Mouse (Mus musculus): Measurements from ENCODE around the gene Xxylt1.

Gene Xxylt1

GRCm38 (mm10) chr16:30959692-30960091, 121.5 kb downstream of the Xxylt1 start:
- DNase-seq (ENCODE audit: inconsistent ontology term) = no peak

GRCm38 (mm10) chr16:30956141-30956540, 125.1 kb downstream of the Xxylt1 start:
- DNase-seq (ENCODE audit: inconsistent ontology term) = peak; percentile 47

GRCm38 (mm10) chr16:30948636-30949035, 132.6 kb downstream of the Xxylt1 start:
- DNase-seq (ENCODE audit: inconsistent ontology term) = no peak

GRCm38 (mm10) chr16:30948216-30948615, 133.0 kb downstream of the Xxylt1 start:
- DNase-seq (ENCODE audit: inconsistent ontology term) = no peak

- DNase-seq (ENCODE audit: inconsistent ontology term) = no peak
Observed at GRCm38 (mm10) chr16:30944886-30945285, 136.3 kb downstream of the Xxylt1 start.

- no peak for DNase-seq (ENCODE audit: inconsistent ontology term)
Observed at GRCm38 (mm10) chr16:30943919-30944318, 137.3 kb downstream of the Xxylt1 start.

- DNase-seq (ENCODE audit: inconsistent ontology term) = no peak
Observed at GRCm38 (mm10) chr16:30940699-30941098, 140.5 kb downstream of the Xxylt1 start.

GRCm38 (mm10) chr16:30939903-30940302, 141.3 kb downstream of the Xxylt1 start:
- DNase-seq (ENCODE audit: inconsistent ontology term) = peak; percentile 75

GRCm38 (mm10) chr16:30939210-30939609, 142.0 kb downstream of the Xxylt1 start:
- DNase-seq (ENCODE audit: inconsistent ontology term) = no peak

GRCm38 (mm10) chr16:30938664-30939063, 142.6 kb downstream of the Xxylt1 start:
- DNase-seq (ENCODE audit: inconsistent ontology term) = no peak

- no peak for DNase-seq (ENCODE audit: inconsistent ontology term)
Observed at GRCm38 (mm10) chr16:30937665-30938064, 143.6 kb downstream of the Xxylt1 start.

GRCm38 (mm10) chr16:30936471-30936870, 144.8 kb downstream of the Xxylt1 start:
- no peak for DNase-seq (ENCODE audit: inconsistent ontology term)

GRCm38 (mm10) chr16:30936012-30936461, 145.2 kb downstream of the Xxylt1 start:
- DNase-seq (ENCODE audit: inconsistent ontology term) = no peak

- DNase-seq (ENCODE audit: inconsistent ontology term) = no peak
Observed at GRCm38 (mm10) chr16:30934967-30935690, 146.1 kb downstream of the Xxylt1 start.

- no peak for DNase-seq (ENCODE audit: inconsistent ontology term)
Observed at GRCm38 (mm10) chr16:30934205-30934780, 146.9 kb downstream of the Xxylt1 start.

GRCm38 (mm10) chr16:30933366-30933765, 147.9 kb downstream of the Xxylt1 start:
- no peak for DNase-seq (ENCODE audit: inconsistent ontology term)

- DNase-seq (ENCODE audit: inconsistent ontology term) = no peak
Observed at GRCm38 (mm10) chr16:30932791-30933190, 148.4 kb downstream of the Xxylt1 start.

- DNase-seq (ENCODE audit: inconsistent ontology term) = no peak
Observed at GRCm38 (mm10) chr16:30932196-30932595, 149.0 kb downstream of the Xxylt1 start.

GRCm38 (mm10) chr16:30929165-30929564, 152.1 kb downstream of the Xxylt1 start:
- DNase-seq (ENCODE audit: inconsistent ontology term) = no peak

GRCm38 (mm10) chr16:30928076-30928750, 153.0 kb downstream of the Xxylt1 start:
- DNase-seq (ENCODE audit: inconsistent ontology term) = no peak

GRCm38 (mm10) chr16:30925496-30925895, 155.7 kb downstream of the Xxylt1 start:
- DNase-seq (ENCODE audit: inconsistent ontology term) = no peak

- DNase-seq (ENCODE audit: inconsistent ontology term) = no peak
Observed at GRCm38 (mm10) chr16:30923899-30924298, 157.3 kb downstream of the Xxylt1 start.

GRCm38 (mm10) chr16:30922548-30922947, 158.7 kb downstream of the Xxylt1 start:
- DNase-seq (ENCODE audit: inconsistent ontology term) = peak; percentile 26
